Mouse (Mus musculus) thymus, adult 2 months (tissue): ENCODE measurements around the gene Drd4.

Source experiments
- CTCF ChIP-seq: fragments of 200-500 bp; IDR thresholded peaks from 2 replicates; pipeline ENCODE4 v1.5.1; 2012; ENCODE audit warnings: mild to moderate bottlenecking, control low read depth, low read length, moderate library complexity, borderline replicate concordance; ENCODE audit not compliant: control insufficient read depth, poor library complexity, insufficient read depth; ENCODE audit errors: extremely low read depth
- POLR2A ChIP-seq: fragments of 200-500 bp; IDR thresholded peaks from 2 replicates; pipeline ENCODE4 v1.6.1; 2012; ENCODE audit warnings: mild to moderate bottlenecking, low read length, control low read depth, moderate library complexity; ENCODE audit not compliant: control insufficient read depth, poor library complexity, insufficient read depth; ENCODE audit errors: extremely low read depth

GRCm38 (mm10) chr7:141341689-141342226, 50.0 kb downstream of the Drd4 start:
- TF ChIP-seq CTCF (no peak), POLR2A (no peak)
